Mouse (Mus musculus) testis, adult 2 months (tissue): ENCODE data around the gene Aff3.

ENCODE experiments used
- CTCF ChIP-seq: fragments of 200-500 bp; IDR thresholded peaks from 2 replicates; pipeline ENCODE4 v1.5.1; 2012; ENCODE audit warnings: low read depth, mild to moderate bottlenecking, inconsistent platforms, low read length, moderate library complexity; ENCODE audit not compliant: control insufficient read depth, insufficient read depth, insufficient replicate concordance
- POLR2A ChIP-seq: fragments of 200-500 bp; IDR thresholded peaks from 2 replicates; pipeline ENCODE4 v1.6.1; 2012; ENCODE audit warnings: low read depth, mild to moderate bottlenecking, inconsistent platforms, low read length, moderate library complexity; ENCODE audit not compliant: control insufficient read depth

DNA sequence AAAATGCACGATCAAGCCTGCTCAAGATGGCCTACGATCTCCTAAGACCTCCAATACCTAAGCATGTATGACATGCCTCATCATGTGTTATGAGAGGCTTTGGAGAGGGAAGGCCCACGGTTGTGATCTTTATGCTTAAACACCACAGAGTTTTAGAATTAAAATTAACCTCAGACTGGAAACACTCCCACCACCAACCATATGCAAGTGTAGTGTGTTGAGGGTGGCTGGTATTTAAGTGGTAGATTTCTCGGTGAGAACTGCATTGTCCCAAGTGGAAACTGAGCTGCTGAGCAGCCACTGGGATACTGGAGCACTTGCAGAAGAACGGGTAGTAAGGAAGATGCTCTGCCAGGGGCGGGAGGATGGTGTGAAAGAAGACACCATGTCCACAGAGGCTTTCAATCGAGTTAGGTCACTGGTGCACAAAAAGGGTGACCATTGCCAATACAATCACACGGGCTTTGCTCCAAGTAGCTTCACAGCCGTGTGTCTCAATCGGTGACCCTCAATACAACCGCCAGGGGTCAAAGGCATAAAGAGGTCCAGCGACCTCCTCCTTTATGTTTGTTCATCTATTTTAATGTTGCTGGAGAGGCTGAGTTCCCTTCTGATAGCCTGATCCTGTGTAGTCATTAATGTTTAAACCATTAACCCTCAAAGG is 150.7 kb downstream of the Aff3 start:
- TF ChIP-seq CTCF (no peak), POLR2A (no peak)
